Mouse (Mus musculus): ENCODE data around the gene Sh3pxd2a. TPM values are rescaled to one million over a fixed set of nuclear protein-coding genes. Genes with fewer than 3 reads are reported as not detected.

Gene Sh3pxd2a
- polyA plus RNA-seq, 1 experiment from 2014 or later = 1.8 TPM

- H3K27ac ChIP-seq (ENCODE audit: low read depth, low read length) = no peak overlapping the region
- H3K27me3 ChIP-seq (replicated peaks; ENCODE audit: control insufficient read depth, insufficient read depth, low read length) = no peaks in the 10 kb centered on the region
- H3K36me3 ChIP-seq (ENCODE audit: control insufficient read depth, insufficient read depth, low read length) = no peaks in the 10 kb centered on the region
- no peak overlapping the region for H3K4me2 ChIP-seq (ENCODE audit: low read length)
- 99% methylated on average over 3 of the region's 3 CpGs for WGBS
- no peak for ATAC-seq
- H3K9me3 ChIP-seq (ENCODE audit: control insufficient read depth, low read length) = no peaks in the 10 kb centered on the region
- no peak overlapping the region for H3K9ac ChIP-seq (ENCODE audit: low read depth, low read length)
- peaks cover 31% of the 10 kb centered on the region for H3K4me1 ChIP-seq (ENCODE audit: control insufficient read depth, insufficient read depth, low read depth, low read length)
- no peak overlapping the region for H3K4me3 ChIP-seq (ENCODE audit: low read length)
Measured at GRCm38 (mm10) chr19:47461838-47462237, 2.4 kb downstream of the Sh3pxd2a start.

GRCm38 (mm10) chr19:47461386-47461785, 2.8 kb downstream of the Sh3pxd2a start:
- no peak overlapping the region for H3K4me2 ChIP-seq (ENCODE audit: low read length)
- 73% methylated on average over 9 of the region's 9 CpGs for WGBS
- peaks cover 31% of the 10 kb centered on the region for H3K4me1 ChIP-seq (ENCODE audit: control insufficient read depth, insufficient read depth, low read depth, low read length)
- no peak overlapping the region for H3K4me3 ChIP-seq (ENCODE audit: low read length)
- H3K9ac ChIP-seq (ENCODE audit: low read depth, low read length) = no peak overlapping the region
- H3K36me3 ChIP-seq (ENCODE audit: control insufficient read depth, insufficient read depth, low read length) = no peaks in the 10 kb centered on the region
- no peak overlapping the region for H3K27ac ChIP-seq (ENCODE audit: low read depth, low read length)
- ATAC-seq = no peak
- no peaks in the 10 kb centered on the region for H3K9me3 ChIP-seq (ENCODE audit: control insufficient read depth, low read length)
- H3K27me3 ChIP-seq (replicated peaks; ENCODE audit: control insufficient read depth, insufficient read depth, low read length) = no peaks in the 10 kb centered on the region

GRCm38 (mm10) chr19:47460120-47460960, 3.9 kb downstream of the Sh3pxd2a start:
- H3K4me3 ChIP-seq (ENCODE audit: low read length) = no peak overlapping the region
- H3K9me3 ChIP-seq (ENCODE audit: control insufficient read depth, low read length) = no peaks in the 10 kb centered on the region
- H3K27ac ChIP-seq (ENCODE audit: low read depth, low read length) = no peak overlapping the region
- no peak overlapping the region for H3K9ac ChIP-seq (ENCODE audit: low read depth, low read length)
- H3K36me3 ChIP-seq (ENCODE audit: control insufficient read depth, insufficient read depth, low read length) = no peaks in the 10 kb centered on the region
- H3K27me3 ChIP-seq (replicated peaks; ENCODE audit: control insufficient read depth, insufficient read depth, low read length) = no peaks in the 10 kb centered on the region
- ATAC-seq = no peak
- H3K4me2 ChIP-seq (ENCODE audit: low read length) = peak overlapping the region; percentile 22
- 63% methylated on average over 19 of the region's 19 CpGs for WGBS
- H3K4me1 ChIP-seq (ENCODE audit: control insufficient read depth, insufficient read depth, low read depth, low read length) = peaks cover 31% of the 10 kb centered on the region

GRCm38 (mm10) chr19:47459214-47459613, 5.0 kb downstream of the Sh3pxd2a start:
- Histone ChIP-seq H3K9ac (ENCODE audit: low read depth, low read length) (no peak overlapping the region), H3K4me1 (ENCODE audit: control insufficient read depth, insufficient read depth, low read depth, low read length) (peaks cover 29% of the 10 kb centered on the region), H3K4me2 (ENCODE audit: low read length) (no peak overlapping the region), H3K9me3 (ENCODE audit: control insufficient read depth, low read length) (no peaks in the 10 kb centered on the region), H3K4me3 (ENCODE audit: low read length) (no peak overlapping the region), H3K27me3 (replicated peaks; ENCODE audit: control insufficient read depth, insufficient read depth, low read length) (no peaks in the 10 kb centered on the region), H3K36me3 (ENCODE audit: control insufficient read depth, insufficient read depth, low read length) (no peaks in the 10 kb centered on the region), H3K27ac (ENCODE audit: low read depth, low read length) (no peak overlapping the region)
- WGBS = 93% methylated on average over 5 of the region's 5 CpGs
- no peak for ATAC-seq

- H3K4me2 ChIP-seq (ENCODE audit: low read length) = no peak overlapping the region
- H3K4me3 ChIP-seq (ENCODE audit: low read length) = no peak overlapping the region
- H3K27ac ChIP-seq (ENCODE audit: low read depth, low read length) = no peak overlapping the region
- H3K9ac ChIP-seq (ENCODE audit: low read depth, low read length) = no peak overlapping the region
- peaks cover 30% of the 10 kb centered on the region for H3K4me1 ChIP-seq (ENCODE audit: control insufficient read depth, insufficient read depth, low read depth, low read length)
- H3K27me3 ChIP-seq (replicated peaks; ENCODE audit: control insufficient read depth, insufficient read depth, low read length) = no peaks in the 10 kb centered on the region
- H3K36me3 ChIP-seq (ENCODE audit: control insufficient read depth, insufficient read depth, low read length) = no peaks in the 10 kb centered on the region
- no peaks in the 10 kb centered on the region for H3K9me3 ChIP-seq (ENCODE audit: control insufficient read depth, low read length)
- no peak for ATAC-seq
- WGBS = 66% methylated on average over 17 of the region's 17 CpGs
Measured at GRCm38 (mm10) chr19:47458504-47459161, 5.6 kb downstream of the Sh3pxd2a start.

- no peaks in the 10 kb centered on the region for H3K9me3 ChIP-seq (ENCODE audit: control insufficient read depth, low read length)
- no peaks in the 10 kb centered on the region for H3K27me3 ChIP-seq (replicated peaks; ENCODE audit: control insufficient read depth, insufficient read depth, low read length)
- no peak overlapping the region for H3K4me2 ChIP-seq (ENCODE audit: low read length)
- H3K4me3 ChIP-seq (ENCODE audit: low read length) = no peak overlapping the region
- H3K27ac ChIP-seq (ENCODE audit: low read depth, low read length) = no peak overlapping the region
- H3K4me1 ChIP-seq (ENCODE audit: control insufficient read depth, insufficient read depth, low read depth, low read length) = peaks cover 25% of the 10 kb centered on the region
- H3K36me3 ChIP-seq (ENCODE audit: control insufficient read depth, insufficient read depth, low read length) = no peaks in the 10 kb centered on the region
- 67% methylated on average over 13 of the region's 13 CpGs for WGBS
- H3K9ac ChIP-seq (ENCODE audit: low read depth, low read length) = no peak overlapping the region
- ATAC-seq = no peak
Measured at GRCm38 (mm10) chr19:47457711-47458503, 6.3 kb downstream of the Sh3pxd2a start.

GRCm38 (mm10) chr19:47456021-47456420, 8.2 kb downstream of the Sh3pxd2a start:
- H3K27ac ChIP-seq (ENCODE audit: low read depth, low read length) = no peak overlapping the region
- no peak overlapping the region for H3K4me2 ChIP-seq (ENCODE audit: low read length)
- H3K27me3 ChIP-seq (replicated peaks; ENCODE audit: control insufficient read depth, insufficient read depth, low read length) = no peaks in the 10 kb centered on the region; the same call in 1 of the 2 replicates
- H3K4me3 ChIP-seq (ENCODE audit: low read length) = no peak overlapping the region
- no peak overlapping the region for H3K9ac ChIP-seq (ENCODE audit: low read depth, low read length)
- 48% methylated on average over 6 of the region's 6 CpGs for WGBS
- no peak for ATAC-seq
- peaks cover 20% of the 10 kb centered on the region for H3K4me1 ChIP-seq (ENCODE audit: control insufficient read depth, insufficient read depth, low read depth, low read length)
- no peaks in the 10 kb centered on the region for H3K36me3 ChIP-seq (ENCODE audit: control insufficient read depth, insufficient read depth, low read length)
- H3K9me3 ChIP-seq (ENCODE audit: control insufficient read depth, low read length) = no peaks in the 10 kb centered on the region

GRCm38 (mm10) chr19:47455001-47455755, 9.0 kb downstream of the Sh3pxd2a start:
- Histone ChIP-seq H3K27me3 (replicated peaks; ENCODE audit: control insufficient read depth, insufficient read depth, low read length) (no peaks in the 10 kb centered on the region; the same call in 1 of the 2 replicates), H3K4me3 (ENCODE audit: low read length) (no peak overlapping the region), H3K4me1 (ENCODE audit: control insufficient read depth, insufficient read depth, low read depth, low read length) (peaks cover 18% of the 10 kb centered on the region), H3K36me3 (ENCODE audit: control insufficient read depth, insufficient read depth, low read length) (no peaks in the 10 kb centered on the region), H3K9me3 (ENCODE audit: control insufficient read depth, low read length) (no peaks in the 10 kb centered on the region), H3K4me2 (ENCODE audit: low read length) (no peak overlapping the region), H3K27ac (ENCODE audit: low read depth, low read length) (no peak overlapping the region), H3K9ac (ENCODE audit: low read depth, low read length) (no peak overlapping the region)
- ATAC-seq = no peak
- WGBS = 84% methylated on average over 15 of the region's 15 CpGs

All from hindbrain, embryonic 16.5 days (tissue).